ENCODE assay signal across 7 mouse cellular contexts in genomic region chr13:49682233-49682846, GRCm38 (mm10). TPM values are rescaled to one million over a fixed set of nuclear protein-coding genes. Genes with fewer than 3 reads are reported as not detected.
DNase-seq lines count a peak whose midpoint lies in the region; ATAC-seq lines count a peak whose summit lies in the region.

No protein-coding gene starts in this region.

- peak overlapping the region; percentile 78 for H3K4me2 ChIP-seq in embryonic facial prominence, embryonic 15.5 days (replicated peaks)
- peak overlapping the region; percentile 79 for H3K4me2 ChIP-seq in hindbrain, embryonic 14.5 days (replicated peaks)

- H3K4me1 ChIP-seq in megakaryocyte, embryonic 14.5 days, result peaks cover 71% of the 10 kb centered on the region
- peaks cover 12% of the 10 kb centered on the region for H3K4me1 ChIP-seq in embryonic facial prominence, embryonic 15.5 days
- H3K4me1 ChIP-seq in hindbrain, embryonic 14.5 days (replicated peaks; ENCODE audit: control insufficient read depth, insufficient read depth, low read length), result peaks cover 13% of the 10 kb centered on the region

- peak overlapping the region; percentile 95 for H3K4me3 ChIP-seq in megakaryocyte, embryonic 14.5 days (replicated peaks)
- H3K4me3 ChIP-seq in embryonic facial prominence, embryonic 15.5 days (replicated peaks), result peak overlapping the region; percentile 96
- H3K4me3 ChIP-seq in hindbrain, embryonic 14.5 days (replicated peaks; ENCODE audit: low read length), result peak overlapping the region; percentile 48

- DNase-seq in hindbrain, embryonic 14.5 days (ENCODE audit: low spot score), result no peak
- no peak for DNase-seq in Muller cell, postnatal 12 days (ENCODE audit: inconsistent ontology term)
- no peak for DNase-seq in spleen, postnatal 4 days (ENCODE audit: low spot score in 2 of 2)

- peaks cover 38% of the 10 kb centered on the region for H3K36me3 ChIP-seq in megakaryocyte, embryonic 14.5 days (replicated peaks; ENCODE audit: low read length)
- peaks cover under 1% of the 10 kb centered on the region for H3K36me3 ChIP-seq in embryonic facial prominence, embryonic 15.5 days
- H3K36me3 ChIP-seq in hindbrain, embryonic 14.5 days (replicated peaks; ENCODE audit: control insufficient read depth, insufficient read depth), result peaks cover 18% of the 10 kb centered on the region

- no peaks in the 10 kb centered on the region for H3K27me3 ChIP-seq in megakaryocyte, embryonic 14.5 days (replicated peaks)
- no peaks in the 10 kb centered on the region for H3K27me3 ChIP-seq in embryonic facial prominence, embryonic 15.5 days
- no peaks in the 10 kb centered on the region for H3K27me3 ChIP-seq in hindbrain, embryonic 14.5 days (ENCODE audit: control insufficient read depth, insufficient read depth, low read length)

- peak overlapping the region; percentile 79 for H3K27ac ChIP-seq in embryonic facial prominence, embryonic 15.5 days (replicated peaks)
- no peak overlapping the region for H3K27ac ChIP-seq in hindbrain, embryonic 14.5 days

- no peak; the same call in 1 of the 2 replicates for ATAC-seq in megakaryocyte, adult 5-6 weeks (ENCODE audit: poor library complexity, severe bottlenecking)
- ATAC-seq in embryonic facial prominence, embryonic 15.5 days (ENCODE audit: insufficient number of reproducible peaks, low FRiP score, low TSS enrichment, low read depth), result no peak
- ATAC-seq in hindbrain, embryonic 14.5 days (ENCODE audit: low FRiP score), result peak; percentile 78
- ATAC-seq in megakaryocyte progenitor cell, adult 5-6 weeks (replicated peaks; ENCODE audit: poor library complexity), result peak; percentile 1; the same call in 1 of the 2 replicates

- no peaks in the 10 kb centered on the region for H3K9me3 ChIP-seq in megakaryocyte, embryonic 14.5 days
- H3K9me3 ChIP-seq in embryonic facial prominence, embryonic 15.5 days (replicated peaks), result no peaks in the 10 kb centered on the region
- H3K9me3 ChIP-seq in hindbrain, embryonic 14.5 days (ENCODE audit: control insufficient read depth, low read length), result no peaks in the 10 kb centered on the region

- WGBS in embryonic facial prominence, embryonic 15.5 days, result under 1% methylated on average over 20 of the region's 20 CpGs
- under 1% methylated on average over 20 of the region's 20 CpGs for WGBS in hindbrain, embryonic 14.5 days

- H3K9ac ChIP-seq in embryonic facial prominence, embryonic 15.5 days, result peak overlapping the region; percentile 75
- peak overlapping the region; percentile 61 for H3K9ac ChIP-seq in hindbrain, embryonic 14.5 days

RNA-seq across cellular contexts. Expression of gene Iars, which starts 0.4 kb away (rescaled TPM):
- 15.1 and 23.6 TPM in 2 replicates for polyA plus RNA-seq in megakaryocyte, embryonic 14.5 days (2012; ENCODE audit: insufficient read depth, low replicate concordance)
- total RNA-seq in megakaryocyte, adult 5-6 weeks (2015), result 29.0 and 31.8 TPM in 2 replicates
- 31.5 and 33.1 TPM in 2 replicates for total RNA-seq in megakaryocyte, adult 5-6 weeks (2017)
- 59.6 and 62.8 TPM in 2 replicates for polyA plus RNA-seq in embryonic facial prominence, embryonic 15.5 days (2015; fragmentation: Nextera tagmentation; extraction: Ambion mirVana)
- polyA plus RNA-seq in hindbrain, embryonic 14.5 days (2014; fragmentation: Nextera tagmentation; extraction: Ambion mirVana), result 52.6 and 59.2 TPM in 2 replicates
- 81.6 and 83.7 TPM in 2 replicates for total RNA-seq in megakaryocyte progenitor cell, adult 5-6 weeks (2015)
- 73.1 and 77.1 TPM in 2 replicates for total RNA-seq in megakaryocyte progenitor cell, adult 5-6 weeks (2017)

RNA-seq across cellular contexts. Expression of gene Nol8, which starts 29.5 kb away (rescaled TPM):
- polyA plus RNA-seq in megakaryocyte, embryonic 14.5 days (2012; ENCODE audit: insufficient read depth, low replicate concordance), result 0.41 and 1.3 TPM in 2 replicates
- total RNA-seq in megakaryocyte, adult 5-6 weeks (2015), result 15.8 and 18.0 TPM in 2 replicates
- 16.6 and 17.3 TPM in 2 replicates for total RNA-seq in megakaryocyte, adult 5-6 weeks (2017)
- polyA plus RNA-seq in embryonic facial prominence, embryonic 15.5 days (2015; fragmentation: Nextera tagmentation; extraction: Ambion mirVana), result 12.9 and 13.9 TPM in 2 replicates
- polyA plus RNA-seq in hindbrain, embryonic 14.5 days (2014; fragmentation: Nextera tagmentation; extraction: Ambion mirVana), result 13.7 and 15.3 TPM in 2 replicates
- 52.3 and 61.5 TPM in 2 replicates for total RNA-seq in megakaryocyte progenitor cell, adult 5-6 weeks (2015)
- total RNA-seq in megakaryocyte progenitor cell, adult 5-6 weeks (2017), result 39.9 and 60.8 TPM in 2 replicates

RNA-seq across cellular contexts. Expression of gene Cenpp, which starts 29.8 kb away (rescaled TPM):
- polyA plus RNA-seq in megakaryocyte, embryonic 14.5 days (2012; ENCODE audit: insufficient read depth, low replicate concordance), result 1.8 TPM in 1 of 2 replicates, not detected in the other
- total RNA-seq in megakaryocyte, adult 5-6 weeks (2015), result 21.0 and 23.3 TPM in 2 replicates
- total RNA-seq in megakaryocyte, adult 5-6 weeks (2017), result 16.5 and 18.7 TPM in 2 replicates
- 19.8 and 21.4 TPM in 2 replicates for polyA plus RNA-seq in embryonic facial prominence, embryonic 15.5 days (2015; fragmentation: Nextera tagmentation; extraction: Ambion mirVana)
- polyA plus RNA-seq in hindbrain, embryonic 14.5 days (2014; fragmentation: Nextera tagmentation; extraction: Ambion mirVana), result 8.1 and 8.3 TPM in 2 replicates
- total RNA-seq in megakaryocyte progenitor cell, adult 5-6 weeks (2015), result 37.1 and 38.1 TPM in 2 replicates
- 47.6 and 53.9 TPM in 2 replicates for total RNA-seq in megakaryocyte progenitor cell, adult 5-6 weeks (2017)

Comparison
In these comparisons a context has a peak if more than half of its experiments do, and no peak if none do; other contexts are left out.
1. ATAC-seq: peak in hindbrain, embryonic 14.5 days (single experiment) and megakaryocyte progenitor cell, adult 5-6 weeks (single experiment); none in megakaryocyte, adult 5-6 weeks (single experiment) and embryonic facial prominence, embryonic 15.5 days (single experiment).
2. Peak in every context shown above with its lines, with median percentiles within 50 percentile points of each other: H3K4me3 ChIP-seq.